Mouse (Mus musculus): Measurements from ENCODE around the gene Lrrc15.

The Lrrc15 gene

GRCm38 (mm10) chr16:30282844-30283495 is at the start of gene Lrrc15:
Gene Lrrc15, minus strand, starts transcription at chr16:30283256.
- no peak for DNase-seq (ENCODE audit: low spot score)

GRCm38 (mm10) chr16:30314236-30314635 is 31.2 kb upstream of the Lrrc15 start:
- DNase-seq (ENCODE audit: low spot score) = no peak

- DNase-seq (ENCODE audit: low spot score) = no peak
Measured at GRCm38 (mm10) chr16:30310647-30311046, 27.6 kb upstream of the Lrrc15 start, which contains the start of gene Gp5. Gene Gp5, minus strand, starts transcription at chr16:30310779.

DNA sequence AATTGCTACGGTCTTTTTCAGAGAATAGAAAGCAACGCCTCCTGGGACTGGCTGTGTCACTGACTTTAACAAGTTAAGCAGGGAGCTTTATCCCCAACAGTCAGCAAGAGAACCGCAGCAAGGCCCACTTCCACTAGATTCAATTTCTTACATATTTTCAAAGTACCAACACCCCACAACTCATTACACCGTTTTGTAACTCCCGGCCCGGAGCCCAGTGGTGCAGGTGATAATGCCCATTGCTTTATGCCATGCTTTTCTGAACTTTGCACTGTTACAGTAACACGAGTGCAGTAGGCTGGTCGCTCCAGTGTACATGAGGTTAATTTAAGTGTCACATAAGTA is 27.1 kb upstream of the Lrrc15 start:
- DNase-seq (ENCODE audit: low spot score) = no peak

DNA sequence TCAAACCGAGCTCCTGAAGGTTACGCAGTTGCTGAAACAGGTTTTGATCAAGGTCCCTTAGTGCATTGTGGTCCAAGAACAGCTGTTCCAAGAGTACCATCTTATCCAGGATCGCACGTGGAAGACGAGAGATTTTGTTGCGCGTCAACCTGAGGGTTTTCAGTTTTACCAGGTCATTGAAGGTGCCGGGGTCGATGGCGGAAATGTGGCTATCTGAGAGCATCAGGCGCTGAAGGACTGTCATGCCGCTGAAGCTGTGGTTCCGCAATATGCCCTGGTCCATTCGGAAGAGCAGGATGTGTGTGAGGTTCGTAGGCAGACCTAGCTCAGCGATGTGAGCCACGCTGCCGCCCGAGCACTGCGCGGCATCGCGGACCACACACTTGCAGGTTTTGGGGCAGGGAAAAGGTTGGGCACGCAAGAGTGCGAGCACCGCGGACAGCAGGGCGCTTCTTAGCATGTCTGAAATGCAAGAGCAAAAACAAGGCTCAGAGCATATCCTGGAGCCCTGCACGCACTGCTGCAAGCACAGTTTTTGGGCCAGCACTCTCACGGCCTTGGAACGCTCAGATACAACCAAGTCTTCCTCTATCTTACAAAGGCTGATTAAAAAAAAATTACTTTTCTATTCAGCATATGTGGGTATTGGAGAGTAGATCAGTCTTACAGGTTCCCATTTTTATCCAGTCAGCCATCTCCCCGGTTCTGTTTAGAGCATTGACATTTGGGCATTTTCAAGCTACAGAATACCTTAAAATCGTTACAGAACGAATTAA is 26.5 kb upstream of the Lrrc15 start:
- DNase-seq (ENCODE audit: low spot score) = peak; percentile 8

GRCm38 (mm10) chr16:30308616-30309394 is 25.7 kb upstream of the Lrrc15 start:
- DNase-seq (ENCODE audit: low spot score) = peak; percentile 48

GRCm38 (mm10) chr16:30307961-30308615 is 25.0 kb upstream of the Lrrc15 start:
- no peak for DNase-seq (ENCODE audit: low spot score)

GRCm38 (mm10) chr16:30307306-30307705 is 24.2 kb upstream of the Lrrc15 start:
- no peak for DNase-seq (ENCODE audit: low spot score)

GRCm38 (mm10) chr16:30306102-30306501 is 23.0 kb upstream of the Lrrc15 start:
- no peak for DNase-seq (ENCODE audit: low spot score)

- no peak for DNase-seq (ENCODE audit: low spot score)
Measured at GRCm38 (mm10) chr16:30304236-30304635, 21.2 kb upstream of the Lrrc15 start.

DNA sequence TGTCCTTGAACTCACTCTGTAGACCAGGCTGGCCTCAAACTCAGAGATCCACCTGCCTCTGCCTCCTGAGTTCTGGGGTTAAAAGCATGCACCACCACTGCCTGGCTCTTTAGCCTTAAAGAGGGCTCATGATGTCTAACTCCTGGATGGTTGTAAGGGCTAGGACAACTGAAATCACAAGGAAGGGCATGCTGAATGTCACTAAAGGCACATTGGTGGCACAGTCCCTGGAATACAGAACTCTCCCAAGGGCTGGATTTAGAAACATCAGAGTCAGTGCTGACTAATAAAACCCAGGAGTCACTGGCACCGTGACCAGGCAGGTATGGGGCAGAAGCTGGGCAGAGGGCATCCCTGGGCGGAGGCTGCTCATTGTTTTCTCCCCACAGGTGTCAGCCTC is 20.4 kb upstream of the Lrrc15 start:
- DNase-seq (ENCODE audit: low spot score) = no peak

DNA sequence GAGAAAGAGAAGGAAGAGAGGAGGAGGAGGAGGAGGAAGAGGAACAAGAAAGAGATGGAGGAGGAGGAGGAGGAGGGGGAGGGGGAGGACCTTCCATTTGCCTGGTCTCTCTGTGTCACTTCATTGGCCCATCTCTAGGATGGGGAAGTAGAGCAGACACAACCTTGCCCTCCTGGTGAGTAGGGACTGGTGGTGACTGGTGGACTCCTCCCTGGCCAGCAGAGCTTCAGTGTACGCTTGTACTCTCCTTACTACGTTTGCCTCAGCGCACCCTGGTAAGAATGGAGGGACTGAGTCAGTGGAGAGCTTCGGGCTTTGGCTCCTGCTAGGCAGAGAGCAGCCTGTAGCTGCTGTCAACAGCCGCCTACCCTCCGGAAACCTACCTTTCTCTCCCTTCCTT is 19.6 kb upstream of the Lrrc15 start:
- DNase-seq (ENCODE audit: low spot score) = no peak

- no peak for DNase-seq (ENCODE audit: low spot score)
Measured at GRCm38 (mm10) chr16:30299711-30300277, 16.7 kb upstream of the Lrrc15 start.

DNA sequence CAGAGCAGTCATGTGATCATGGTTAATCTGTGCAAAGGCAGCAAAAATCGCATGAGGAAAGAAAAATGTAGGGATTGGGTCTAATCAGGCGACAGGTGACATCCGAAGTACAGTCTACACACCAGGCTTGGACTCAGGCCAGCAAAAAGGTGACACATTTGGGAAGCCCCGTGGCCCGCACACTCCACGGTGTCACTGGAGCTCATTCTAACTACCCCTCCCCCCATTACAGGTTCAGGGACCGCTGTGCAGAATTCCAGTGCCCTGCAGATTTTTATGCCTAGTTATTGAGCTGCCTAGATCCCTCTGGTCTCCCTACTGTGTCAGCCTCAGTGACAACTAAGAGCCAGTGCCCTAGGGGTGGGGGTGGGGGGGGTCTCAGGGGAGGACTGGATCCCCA is 14.4 kb upstream of the Lrrc15 start:
- no peak for DNase-seq (ENCODE audit: low spot score)

GRCm38 (mm10) chr16:30296601-30297275 is 13.7 kb upstream of the Lrrc15 start:
- DNase-seq (ENCODE audit: low spot score) = no peak

DNA sequence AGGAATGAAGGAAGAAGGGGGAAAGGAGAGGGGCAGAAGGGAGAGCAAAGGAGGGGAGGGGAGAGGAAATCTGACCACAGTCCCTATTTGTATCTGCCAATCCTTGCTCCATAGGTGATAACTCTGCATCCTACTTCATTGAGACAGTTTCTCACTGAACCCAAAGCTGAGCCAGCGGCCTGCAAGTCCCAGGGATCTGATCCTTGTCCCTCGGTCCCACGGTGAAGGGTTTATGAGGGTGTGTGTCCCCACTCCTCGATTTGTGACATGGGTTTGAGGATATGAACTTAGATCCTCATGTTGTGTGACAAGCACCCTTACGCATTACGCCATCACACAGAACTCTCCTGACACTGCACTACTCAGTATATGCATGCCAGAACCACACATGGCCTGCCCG is 12.1 kb upstream of the Lrrc15 start:
- DNase-seq (ENCODE audit: low spot score) = no peak

DNA sequence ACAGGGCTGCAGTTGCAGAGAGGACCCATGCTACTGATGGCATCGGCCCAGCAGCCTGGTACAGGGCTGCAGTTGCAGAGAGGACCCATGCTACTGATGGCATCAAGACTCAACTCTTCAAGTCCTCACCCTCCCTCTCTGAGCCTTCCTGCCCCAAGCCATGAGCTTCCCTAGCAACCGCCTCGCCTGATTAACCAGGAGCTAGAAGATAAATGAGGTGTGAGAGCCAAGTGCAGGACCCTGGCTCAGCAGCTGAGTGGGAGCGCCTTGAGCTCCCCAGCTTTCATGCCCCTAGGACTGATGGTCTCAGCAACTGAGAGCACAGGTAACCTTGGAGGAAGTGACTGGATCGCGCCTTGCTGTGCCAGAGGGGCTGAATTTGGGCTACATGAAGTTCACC is 7.4 kb upstream of the Lrrc15 start:
- DNase-seq (ENCODE audit: low spot score) = no peak

DNA sequence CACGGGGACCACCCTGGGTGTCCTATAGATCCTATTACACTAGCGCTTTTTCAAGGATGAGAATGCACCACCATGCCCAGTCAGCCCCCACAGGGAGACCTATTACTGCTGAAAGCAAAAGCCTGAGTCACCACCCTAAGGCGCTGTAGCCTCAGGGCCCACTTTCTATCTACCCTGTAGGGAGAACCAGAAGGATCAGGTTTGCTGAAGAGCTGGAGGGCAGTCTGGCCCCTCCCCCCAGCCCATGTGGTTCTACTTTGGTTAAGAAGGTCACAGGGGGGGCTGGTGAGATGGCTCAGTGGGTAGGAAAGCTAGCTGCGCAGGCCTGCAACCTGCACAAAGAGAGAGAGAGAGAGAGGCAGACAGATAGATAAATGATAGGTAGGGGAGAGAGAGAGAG is 2.6 kb upstream of the Lrrc15 start:
- DNase-seq (ENCODE audit: low spot score) = no peak

DNA sequence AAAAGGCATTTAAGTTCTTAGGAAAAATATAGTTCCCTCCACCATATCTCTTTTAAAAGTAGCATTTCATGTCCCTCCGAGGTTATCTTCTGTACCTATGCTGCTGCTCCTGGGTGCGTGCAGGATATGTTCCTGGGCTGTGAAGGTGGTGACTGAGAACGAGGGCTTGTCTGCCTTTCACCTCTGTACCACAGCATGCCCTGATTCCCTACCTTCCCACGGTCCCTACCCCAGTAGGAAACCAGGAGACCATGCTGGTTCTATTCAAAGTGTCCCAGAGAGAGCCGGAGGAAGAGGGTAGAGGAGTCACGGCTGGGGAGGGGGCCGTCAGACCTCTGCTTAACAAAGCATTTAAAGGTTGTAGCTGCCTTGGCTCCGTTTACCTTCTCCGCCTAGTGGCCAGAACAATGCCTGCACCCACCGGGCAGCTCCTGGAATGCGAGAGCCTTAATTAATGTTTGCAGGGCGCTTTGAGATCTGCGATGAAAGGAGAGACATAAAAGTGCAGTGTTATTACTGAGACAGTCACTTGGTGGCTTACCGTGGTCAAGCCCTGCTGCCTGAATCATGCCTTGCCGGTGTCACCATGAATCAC is 784 bp upstream of the Lrrc15 start:
- no peak for DNase-seq (ENCODE audit: low spot score)

DNA sequence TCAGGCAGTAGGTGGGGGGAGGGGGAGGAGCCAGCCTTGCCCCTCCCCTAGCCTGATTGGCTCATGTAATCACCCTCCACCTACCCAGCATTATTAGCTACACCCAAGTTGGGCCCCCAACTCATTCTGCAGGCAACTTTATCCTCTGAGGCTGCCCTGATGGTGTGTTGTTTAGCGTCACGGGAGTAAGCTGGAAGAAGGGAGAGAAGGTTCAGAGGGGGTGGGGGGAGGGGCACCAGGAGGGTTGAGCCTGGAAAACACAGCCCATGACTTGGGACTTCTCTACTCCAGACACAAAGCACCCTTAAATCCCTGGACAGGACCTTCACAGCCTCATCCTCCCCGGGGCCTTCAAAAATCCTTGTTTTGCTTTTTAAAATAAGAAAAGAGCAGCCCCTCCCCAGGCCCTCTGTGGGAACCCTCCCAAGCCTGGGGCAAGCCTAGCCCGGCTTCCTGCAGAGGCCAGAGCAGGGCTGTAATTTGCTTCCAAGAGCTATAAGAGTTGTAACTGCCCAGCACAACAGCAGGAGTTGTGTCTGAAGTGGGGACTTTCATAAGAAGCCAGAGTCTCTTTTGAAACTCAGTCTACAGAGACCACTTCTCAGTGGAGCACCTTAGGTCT is 2.3 kb downstream of the Lrrc15 start:
- no peak for DNase-seq (ENCODE audit: low spot score)

- no peak for DNase-seq (ENCODE audit: low spot score)
Measured at GRCm38 (mm10) chr16:30278406-30278805, 4.7 kb downstream of the Lrrc15 start.

Data from T-cell, adult 2 months (primary cell).